In genomic region chr12:55376956-55377609, GRCm38 (mm10) we compare ENCODE assay signal across 18 mouse cellular contexts. TPM values are rescaled to one million over a fixed set of nuclear protein-coding genes. Genes with fewer than 3 reads are reported as not detected.
DNase-seq lines count a peak whose midpoint lies in the region; ATAC-seq and TF ChIP-seq lines count a peak whose summit lies in the region.
"Had no signal": no experiment of that assay in that cellular context is flagged by ENCODE, and none has a peak within 500 bp of the region (broad histone marks: within the 10 kb centered on the region; RNA-seq: fewer than 3 reads in every experiment).

No protein-coding gene starts in this region.

- WGBS in kidney, postnatal 0 days = 88% methylated on average over 16 of the region's 16 CpGs
- 62% methylated on average over 16 of the region's 16 CpGs for WGBS in large intestine, adult 2 months

- no peaks in the 10 kb centered on the region for H3K9me3 ChIP-seq in kidney, postnatal 0 days (replicated peaks; ENCODE audit: low read length)
- H3K9me3 ChIP-seq: embryonic facial prominence, embryonic 13.5 days; heart, embryonic 15.5 days; hindbrain, embryonic 10.5 days; limb, embryonic 13.5 days; liver, embryonic 15.5 days; neural tube, embryonic 12.5 days had no signal

- peak overlapping the region; percentile 15; the same call in 1 of the 2 replicates for H3K27ac ChIP-seq in kidney, postnatal 0 days
- H3K27ac ChIP-seq: embryonic facial prominence, embryonic 13.5 days; heart, embryonic 15.5 days; hindbrain, embryonic 10.5 days; limb, embryonic 13.5 days; liver, embryonic 15.5 days; neural tube, embryonic 12.5 days had no signal

- no peak overlapping the region for H3K9ac ChIP-seq in kidney, postnatal 0 days (ENCODE audit: low read depth, low read length)
- H3K9ac ChIP-seq: embryonic facial prominence, embryonic 13.5 days; heart, embryonic 15.5 days; limb, embryonic 13.5 days; liver, embryonic 15.5 days; neural tube, embryonic 12.5 days had no signal

- no peak for DNase-seq in kidney, postnatal 0 days (ENCODE audit: low spot score)
- no peak for DNase-seq in kidney, adult 11 months
- peak; percentile 76 for DNase-seq in ZHBTc4 (ENCODE audit: low read depth, low spot score)
- DNase-seq in large intestine, adult 2 months (ENCODE audit: low read depth, low spot score) = peak; percentile 25
- no peak for DNase-seq in urinary bladder, postnatal 25 days (ENCODE audit: low spot score)
- DNase-seq in layer of hippocampus, adult 9-11 months = no peak
- DNase-seq: adrenal gland, postnatal 10 days; cerebellum, adult 9-10 months; gastrocnemius, postnatal 36 days; kidney, postnatal 10 days had no signal

- no peaks in the 10 kb centered on the region for H3K27me3 ChIP-seq in kidney, postnatal 0 days (ENCODE audit: insufficient read depth, low read length)
- H3K27me3 ChIP-seq: embryonic facial prominence, embryonic 13.5 days; heart, embryonic 15.5 days; limb, embryonic 13.5 days; liver, embryonic 15.5 days; neural tube, embryonic 12.5 days had no signal

- TF ChIP-seq CTCF in kidney, postnatal 0 days (IDR thresholded peaks at IDR 0.05; ENCODE audit: low read depth) = no peak

- no peak overlapping the region for H3K4me2 ChIP-seq in kidney, postnatal 0 days (ENCODE audit: low read length)
- H3K4me2 ChIP-seq: embryonic facial prominence, embryonic 13.5 days; heart, embryonic 15.5 days; limb, embryonic 13.5 days; liver, embryonic 15.5 days; neural tube, embryonic 12.5 days had no signal

- no peaks in the 10 kb centered on the region for H3K36me3 ChIP-seq in kidney, postnatal 0 days (ENCODE audit: insufficient read depth, low read length)
- H3K36me3 ChIP-seq: heart, embryonic 15.5 days; liver, embryonic 15.5 days had no signal

- H3K4me3 ChIP-seq in kidney, postnatal 0 days (replicated peaks; ENCODE audit: low read depth, low read length) = no peak overlapping the region
- H3K4me3 ChIP-seq: embryonic facial prominence, embryonic 13.5 days; heart, embryonic 15.5 days; hindbrain, embryonic 10.5 days; limb, embryonic 13.5 days; liver, embryonic 15.5 days; neural tube, embryonic 12.5 days had no signal

- H3K4me1 ChIP-seq in kidney, postnatal 0 days (replicated peaks; ENCODE audit: insufficient read depth, low read length) = no peaks in the 10 kb centered on the region
- H3K4me1 ChIP-seq: embryonic facial prominence, embryonic 13.5 days; heart, embryonic 15.5 days; hindbrain, embryonic 10.5 days; liver, embryonic 15.5 days; neural tube, embryonic 12.5 days had no signal

- no peak for ATAC-seq in kidney, postnatal 0 days (replicated peaks; ENCODE audit: low FRiP score, low read depth)
- no peak for ATAC-seq in megakaryocyte-erythroid progenitor cell, adult 5-6 weeks (replicated peaks; ENCODE audit: low FRiP score, low TSS enrichment, poor library complexity, severe bottlenecking)
- ATAC-seq: lung, postnatal 0 days had no signal

RNA-seq across cellular contexts. Expression of gene Psma6, which starts 6.9 kb away (rescaled TPM):
- 415 and 419 TPM in 2 replicates for polyA plus RNA-seq in kidney, postnatal 0 days (2015; fragmentation: Nextera tagmentation; extraction: Ambion mirVana)
- 74.8 and 77.5 TPM in 2 replicates for polyA plus RNA-seq in large intestine, adult 2 months (2012; rRNA removed)
- total RNA-seq in megakaryocyte-erythroid progenitor cell, adult 5-6 weeks (2014; fragmentation: Nextera tagmentation) = 335 and 357 TPM in 2 replicates
- 358 and 418 TPM in 2 replicates for total RNA-seq in megakaryocyte-erythroid progenitor cell, adult 5-6 weeks (2017)

Comparison
In these comparisons a context has a peak if more than half of its experiments do, and no peak if none do; other contexts are left out.
1. DNase-seq: peak in ZHBTc4 (single experiment) and large intestine, adult 2 months (single experiment); none in kidney, postnatal 0 days (single experiment), kidney, adult 11 months (single experiment), urinary bladder, postnatal 25 days (single experiment) and layer of hippocampus, adult 9-11 months (single experiment).